Mouse (Mus musculus) liver, embryonic 14.5 days (tissue): Measurements from ENCODE around the gene Aco1.

ENCODE experiments used
- CTCF ChIP-seq: IDR thresholded peaks from 2 replicates; pipeline ENCODE4 v1.5.1; 2016; ENCODE audit warnings: antibody characterized with exemption, low read depth, control low read depth
- EP300 ChIP-seq: IDR thresholded peaks from 2 replicates; pipeline ENCODE4 v1.6.1; 2016; ENCODE audit warnings: antibody characterized with exemption, low read depth

DNA sequence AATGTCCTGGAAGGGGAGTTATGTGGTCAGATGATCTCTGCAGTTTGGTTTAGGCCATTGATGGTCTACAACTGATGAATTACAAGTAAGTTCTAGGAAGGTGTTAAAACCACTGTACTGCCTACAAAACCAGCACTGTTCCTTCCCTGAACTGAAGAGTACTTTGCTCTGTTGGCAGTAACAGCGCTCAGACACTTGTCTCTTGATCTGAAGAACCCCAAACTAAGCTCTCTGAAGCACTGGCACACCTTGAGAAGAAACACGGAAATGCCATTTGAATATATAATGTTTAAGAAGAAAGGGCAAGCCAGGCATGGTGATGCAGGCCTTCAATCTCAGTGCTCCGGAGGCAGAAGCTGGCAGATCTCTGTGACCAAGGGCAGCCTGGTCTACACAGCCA lies 61.5 kb downstream of the Aco1 start:
- TF ChIP-seq CTCF (no peak), EP300 (no peak)
